Mouse (Mus musculus) kidney, postnatal 0 days (tissue): ENCODE measurements at regions not wholly inside any gene's neighbourhood (a gene's known extent, or its start where the extent isn't known, plus 50 kb on each side); places are given as distances from the start of the nearest gene placed in this dataset.

ENCODE experiments used
- ATAC-seq: fragments of 200-750 bp; cut with Nextera tagmentation; replicated peaks from 2 replicates; pipeline ENCODE4 v1.8.0; 2017; ENCODE audit warnings: low read depth, moderate number of reproducible peaks, moderate TSS enrichment, moderate library complexity; ENCODE audit not compliant: low FRiP score
- DNase-seq: peaks from one replicate; pipeline ENCODE4 v3.0.0-alpha.2; 2016; ENCODE audit warnings: low spot score
- H3K27ac ChIP-seq: fragments of 300-500 bp; sonication (generic); 2 replicates; pipeline ENCODE4 v1.5.1; 2014; ENCODE audit warnings: mild to moderate bottlenecking
- H3K27me3 ChIP-seq: fragments of 300-500 bp; sonication (generic); 2 replicates; pipeline ENCODE4 v1.6.1; 2014; ENCODE audit warnings: low read length, mixed read lengths; ENCODE audit not compliant: insufficient read depth
- H3K36me3 ChIP-seq: fragments of 300-500 bp; sonication (generic); 2 replicates; pipeline ENCODE4 v1.6.1; 2014; ENCODE audit warnings: low read length, mixed read lengths; ENCODE audit not compliant: insufficient read depth
- H3K4me1 ChIP-seq: fragments of 300-500 bp; sonication (generic); replicated peaks from 2 replicates; pipeline ENCODE4 v1.6.1; 2014; ENCODE audit warnings: antibody characterized with exemption, low read length, mixed read lengths; ENCODE audit not compliant: insufficient read depth
- H3K4me2 ChIP-seq: fragments of 300-500 bp; sonication (generic); 2 replicates; pipeline ENCODE4 v1.6.1; 2014; ENCODE audit warnings: mild to moderate bottlenecking, low read length, moderate library complexity, mixed read lengths
- H3K4me3 ChIP-seq: fragments of 300-500 bp; sonication (generic); replicated peaks from 2 replicates; pipeline ENCODE4 v1.5.1; 2014; ENCODE audit warnings: low read depth, low read length
- H3K9ac ChIP-seq: fragments of 300-500 bp; sonication (generic); 2 replicates; pipeline ENCODE4 v1.6.1; 2014; ENCODE audit warnings: low read depth, low read length
- H3K9me3 ChIP-seq: fragments of 300-500 bp; sonication (generic); replicated peaks from 2 replicates; pipeline ENCODE4 v1.6.1; 2016; ENCODE audit warnings: low read length, inconsistent platforms, mixed read lengths
- CTCF ChIP-seq: IDR thresholded peaks from 2 replicates; pipeline ENCODE4 v1.5.1; 2016; ENCODE audit warnings: antibody characterized with exemption, low read depth, mild to moderate bottlenecking, moderate library complexity
- WGBS: fragments of 180-500 bp; shearing (Covaris S2); extraction: QIAGEN DNeasy Blood & Tissue Kit; methylation state at CpG from one replicate; pipeline ENCODE4 v1.1.7; 2014; 5-methylcytosine and 5-hydroxymethylcytosine counted together

- 59% methylated on average over 7 of the region's 7 CpGs for WGBS
- DNase-seq (no peak), ATAC-seq (no peak)
These were observed 54.7 kb upstream of the Irx5 start for GRCm38 (mm10) chr8:92302694-92303093.

DNA sequence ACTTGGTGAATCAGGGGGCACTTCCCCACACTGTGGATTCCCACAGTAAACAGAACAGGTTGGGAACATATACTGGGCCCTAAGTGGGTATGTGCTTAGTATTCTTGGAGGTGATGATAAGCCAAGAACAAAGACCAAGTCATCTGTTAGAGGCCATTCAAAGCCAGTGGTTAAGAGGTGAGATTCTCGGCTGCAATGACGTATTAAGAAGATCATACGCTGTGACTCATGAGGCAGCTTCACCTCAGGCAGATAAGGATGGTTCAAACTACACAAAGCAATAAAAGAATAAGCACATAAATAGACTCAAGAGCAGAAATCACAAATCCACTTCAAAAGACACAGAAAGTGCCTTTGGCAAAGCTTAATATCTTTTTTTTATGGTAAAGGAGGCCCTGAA lies 56.4 kb upstream of the Irx5 start:
- no peak overlapping the region for H3K9ac ChIP-seq
- H3K9me3 ChIP-seq, result no peaks in the 10 kb centered on the region
- DNase-seq (no peak), ATAC-seq (no peak)
- no peaks in the 10 kb centered on the region for H3K36me3 ChIP-seq
- H3K27me3 ChIP-seq, result no peaks in the 10 kb centered on the region
- WGBS, result 92% methylated on average over 3 of the region's 3 CpGs
- H3K27ac ChIP-seq, result no peak overlapping the region
- H3K4me3 ChIP-seq, result no peak overlapping the region
- no peaks in the 10 kb centered on the region for H3K4me1 ChIP-seq
- no peak for TF ChIP-seq CTCF
- H3K4me2 ChIP-seq, result no peak overlapping the region

More at GRCm38 (mm10) chr8:92302694-92303093, 54.7 kb upstream of the Irx5 start:
- Histone ChIP-seq H3K27ac (no peak overlapping the region), H3K4me3 (no peak overlapping the region), H3K4me1 (no peaks in the 10 kb centered on the region), H3K27me3 (no peaks in the 10 kb centered on the region), H3K9me3 (no peaks in the 10 kb centered on the region), H3K36me3 (no peaks in the 10 kb centered on the region), H3K9ac (no peak overlapping the region), H3K4me2 (no peak overlapping the region)
- no peak for TF ChIP-seq CTCF

DNA sequence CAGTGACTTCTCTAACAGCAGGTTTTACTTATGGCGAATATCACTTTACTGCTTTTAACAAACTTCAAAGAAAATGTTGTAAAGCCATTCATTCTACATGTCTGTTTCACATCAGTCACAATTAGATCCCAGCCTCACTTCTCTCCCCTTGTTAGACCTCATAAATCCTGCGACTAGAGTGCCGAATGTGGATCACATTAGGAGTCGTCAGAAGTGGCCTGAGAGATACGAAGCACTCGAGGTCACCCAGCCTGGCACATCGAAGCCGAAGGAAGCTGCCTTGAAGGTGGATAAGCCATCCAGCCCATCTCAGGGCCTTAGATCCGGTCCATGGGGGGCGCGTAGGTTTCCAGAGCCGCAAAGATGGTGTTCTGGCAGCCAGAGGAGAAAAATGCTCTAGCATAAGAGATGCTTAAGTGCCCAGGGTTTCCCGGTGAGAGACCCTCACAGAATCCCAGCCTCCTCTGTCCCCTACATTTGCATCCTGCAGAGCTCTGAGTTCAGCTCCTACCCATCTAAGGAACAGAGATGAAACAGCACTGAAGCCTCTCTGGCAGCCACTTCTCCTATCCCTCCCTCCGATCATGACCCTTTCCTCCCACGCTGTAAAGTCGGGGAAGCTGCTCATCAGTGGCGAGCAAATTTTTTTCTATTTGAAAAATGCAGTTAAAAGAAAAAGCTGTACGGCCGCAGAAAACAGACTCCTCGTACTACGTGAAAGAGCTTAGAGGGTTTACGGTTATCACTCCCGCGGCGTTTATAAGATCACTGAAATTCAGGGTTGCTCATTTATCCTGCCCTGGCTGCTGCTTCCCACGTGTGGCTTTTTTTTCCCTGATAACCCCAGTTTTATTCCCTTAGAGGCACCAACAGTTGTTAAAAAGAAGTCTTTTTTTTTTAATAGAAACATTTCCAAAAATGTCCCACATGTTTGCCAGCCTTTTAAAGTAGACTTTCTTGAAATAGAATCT lies 70.3 kb upstream of the Irx5 start:
- Histone ChIP-seq H3K4me1 (no peaks in the 10 kb centered on the region), H3K27ac (no peak overlapping the region), H3K4me3 (no peak overlapping the region), H3K4me2 (no peak overlapping the region), H3K9me3 (no peaks in the 10 kb centered on the region), H3K27me3 (0 out of 2 replicates have a peak, but pooled peaks cover 7% of the 10 kb centered on the region), H3K9ac (no peak overlapping the region), H3K36me3 (no peaks in the 10 kb centered on the region)
- no peak for ATAC-seq
- WGBS, result 35% methylated on average over 26 of the region's 26 CpGs
- no peak for TF ChIP-seq CTCF
- peak; percentile 16 for DNase-seq

- H3K4me2 ChIP-seq, result no peak overlapping the region
- ATAC-seq (no peak), DNase-seq (no peak)
- WGBS, result 91% methylated on average over 5 of the region's 5 CpGs
- no peak overlapping the region for H3K9ac ChIP-seq
- TF ChIP-seq CTCF, result no peak
- H3K27ac ChIP-seq, result no peak overlapping the region
- no peaks in the 10 kb centered on the region for H3K36me3 ChIP-seq
- no peaks in the 10 kb centered on the region for H3K4me1 ChIP-seq
- H3K9me3 ChIP-seq, result no peaks in the 10 kb centered on the region
- no peak overlapping the region for H3K4me3 ChIP-seq
- H3K27me3 ChIP-seq, result no peaks in the 10 kb centered on the region
These were observed 81.7 kb upstream of the Irx5 start for GRCm38 (mm10) chr8:92275755-92276154.

- no peak for ATAC-seq
- no peaks in the 10 kb centered on the region for H3K4me1 ChIP-seq
- no peak overlapping the region for H3K27ac ChIP-seq
- H3K36me3 ChIP-seq, result no peaks in the 10 kb centered on the region
- no peaks in the 10 kb centered on the region; the same call in 1 of the 2 replicates for H3K9me3 ChIP-seq
- TF ChIP-seq CTCF, result no peak
- H3K4me3 ChIP-seq, result no peak overlapping the region
- WGBS, result 92% methylated on average over 1 of the region's 1 CpGs
- H3K4me2 ChIP-seq, result no peak overlapping the region
- no peak for DNase-seq
- H3K9ac ChIP-seq, result no peak overlapping the region
- no peaks in the 10 kb centered on the region for H3K27me3 ChIP-seq
These were observed 84.7 kb upstream of the Irx5 start for GRCm38 (mm10) chr8:92272726-92273125.

- Histone ChIP-seq H3K27me3 (no peaks in the 10 kb centered on the region), H3K9me3 (no peaks in the 10 kb centered on the region; the same call in 1 of the 2 replicates), H3K27ac (no peak overlapping the region), H3K36me3 (no peaks in the 10 kb centered on the region), H3K9ac (no peak overlapping the region), H3K4me2 (no peak overlapping the region), H3K4me1 (no peaks in the 10 kb centered on the region), H3K4me3 (no peak overlapping the region)
- ATAC-seq (no peak), DNase-seq (no peak)
- WGBS, result 74% methylated on average over 5 of the region's 5 CpGs
- no peak for TF ChIP-seq CTCF
These were observed 85.4 kb upstream of the Irx5 start for GRCm38 (mm10) chr8:92272073-92272472.
